ENCODE assay signal across 23 mouse cellular contexts in genomic region chr6:144320327-144320726, GRCm38 (mm10).
A peak's percentile ranks its signal among the peaks of the same experiment; 100 is the strongest.
DNase-seq lines count a peak whose midpoint lies in the region; ATAC-seq lines count a peak whose summit lies in the region.
"Had no signal": no experiment of that assay in that cellular context is flagged by ENCODE, and none has a peak within 500 bp of the region (broad histone marks: within the 10 kb centered on the region; RNA-seq: fewer than 3 reads in every experiment).

No protein-coding gene starts in this region.

- H3K27ac ChIP-seq in heart, embryonic 10.5 days = no peak overlapping the region
- H3K27ac ChIP-seq: embryonic facial prominence, embryonic 13.5 days; embryonic facial prominence, embryonic 15.5 days; forebrain, embryonic 10.5 days; forebrain, embryonic 12.5 days had no signal

- no peak overlapping the region for H3K4me3 ChIP-seq in heart, embryonic 10.5 days
- H3K4me3 ChIP-seq: embryonic facial prominence, embryonic 13.5 days; embryonic facial prominence, embryonic 15.5 days; erythroblast, embryonic 14.5 days; forebrain, embryonic 10.5 days; forebrain, embryonic 12.5 days had no signal

- ATAC-seq in hematopoietic stem cell, adult 5-6 weeks (replicated peaks in 1 of 2; ENCODE audit: insufficient read depth in 1 of 2, low FRiP score in 2 of 2, low TSS enrichment in 1 of 2, low read depth in 1 of 2, poor library complexity in 2 of 2, severe bottlenecking in 2 of 2) = peak; percentile 58 to 65
- peak; percentile 34; the same call in 1 of the 2 replicates for ATAC-seq in megakaryocyte progenitor cell, adult 5-6 weeks (replicated peaks; ENCODE audit: poor library complexity)
- ATAC-seq: activated CD4-positive, CD25-positive, alpha-beta regulatory T cell, adult 4 months; forebrain, embryonic 14.5 days; forebrain, embryonic 16.5 days; Patski had no signal

- peaks cover 4% of the 10 kb centered on the region; the same call in 1 of the 2 replicates for H3K27me3 ChIP-seq in heart, embryonic 10.5 days (ENCODE audit: insufficient read depth, poor library complexity, severe bottlenecking)
- H3K27me3 ChIP-seq: embryonic facial prominence, embryonic 13.5 days; embryonic facial prominence, embryonic 15.5 days; forebrain, embryonic 12.5 days; Patski had no signal

- peak; percentile 7 for DNase-seq in heart, embryonic 10.5 days (ENCODE audit: low spot score)
- no peak for DNase-seq in heart, adult 18-20 months
- DNase-seq in thymus, postnatal 0 days (ENCODE audit: low spot score) = peak; percentile 17
- no peak for DNase-seq in thymus, adult 18-20 months
- DNase-seq in ovary, postnatal 10 days (ENCODE audit: low spot score) = no peak
- DNase-seq in MN1 (ENCODE audit: low spot score) = no peak
- DNase-seq: adrenal gland, adult 8-10 months; adrenal gland, postnatal 14 days; adrenal gland, postnatal 36 days; cerebellum, adult 11-12 months; cerebellum, adult 9-10 months; embryo, embryonic 11 days had no signal

- no peaks in the 10 kb centered on the region for H3K9me3 ChIP-seq in heart, embryonic 10.5 days
- H3K9me3 ChIP-seq: embryonic facial prominence, embryonic 13.5 days; embryonic facial prominence, embryonic 15.5 days; forebrain, embryonic 12.5 days had no signal

- peaks cover 5% of the 10 kb centered on the region; the same call in 1 of the 2 replicates for H3K4me1 ChIP-seq in heart, embryonic 10.5 days
- H3K4me1 ChIP-seq: embryonic facial prominence, embryonic 15.5 days had no signal

- no peaks in the 10 kb centered on the region for H3K36me3 ChIP-seq in heart, embryonic 10.5 days
- H3K36me3 ChIP-seq: embryonic facial prominence, embryonic 13.5 days; embryonic facial prominence, embryonic 15.5 days; forebrain, embryonic 10.5 days; forebrain, embryonic 12.5 days had no signal

Comparison
In these comparisons a context has a peak if more than half of its experiments do, and no peak if none do; other contexts are left out.
1. DNase-seq: peak in heart, embryonic 10.5 days (single experiment) and thymus, postnatal 0 days (single experiment); none in heart, adult 18-20 months (0 of 2), thymus, adult 18-20 months (0 of 2), ovary, postnatal 10 days (single experiment) and MN1 (single experiment).